Mouse (Mus musculus) intestine, embryonic 14.5 days (tissue): Measurements from ENCODE around the gene Pdss2. TPM values are rescaled to one million over a fixed set of nuclear protein-coding genes. Genes with fewer than 3 reads are reported as not detected.

Experiments used
- ATAC-seq: fragments of 200-750 bp; cut with Nextera tagmentation; replicated peaks from 2 replicates; pipeline ENCODE4 v1.8.0; 2017; ENCODE audit warnings: low read depth, moderate number of reproducible peaks, moderate TSS enrichment, moderate library complexity; ENCODE audit not compliant: low FRiP score, low TSS enrichment
- DNase-seq: peaks from one replicate; pipeline ENCODE4 v3.0.0-alpha.2; 2018; ENCODE audit warnings: low spot score
- H3K27ac ChIP-seq: fragments of 300-500 bp; sonication (generic); 2 replicates; pipeline ENCODE4 v1.5.1; 2014; ENCODE audit warnings: low read depth, mild to moderate bottlenecking, control low read depth
- H3K27me3 ChIP-seq: fragments of 300-500 bp; sonication (generic); replicated peaks from 2 replicates; pipeline ENCODE4 v1.6.1; 2014; ENCODE audit warnings: low read length, control low read depth; ENCODE audit not compliant: control insufficient read depth, insufficient read depth
- H3K36me3 ChIP-seq: fragments of 300-500 bp; sonication (generic); 2 replicates; pipeline ENCODE4 v1.6.1; 2014; ENCODE audit warnings: low read length, control low read depth; ENCODE audit not compliant: control insufficient read depth, insufficient read depth
- H3K4me1 ChIP-seq: fragments of 300-500 bp; sonication (generic); replicated peaks from 2 replicates; pipeline ENCODE4 v1.6.1; 2014; ENCODE audit warnings: low read length, control low read depth, mixed read lengths; ENCODE audit not compliant: control insufficient read depth, insufficient read depth
- H3K4me2 ChIP-seq: fragments of 300-500 bp; sonication (generic); 2 replicates; pipeline ENCODE4 v1.6.1; 2014; ENCODE audit warnings: low read length
- H3K4me3 ChIP-seq: fragments of 300-500 bp; sonication (generic); 2 replicates; pipeline ENCODE4 v1.5.1; 2014; ENCODE audit warnings: low read depth, low read length, control low read depth, mixed read lengths
- H3K9ac ChIP-seq: fragments of 300-500 bp; sonication (generic); 2 replicates; pipeline ENCODE4 v1.6.1; 2014; ENCODE audit warnings: mild to moderate bottlenecking, low read length
- H3K9me3 ChIP-seq: fragments of 300-500 bp; sonication (generic); 2 replicates; pipeline ENCODE4 v1.6.1; 2016; ENCODE audit warnings: low read length, control low read depth; ENCODE audit not compliant: control insufficient read depth
- WGBS: fragments of 180-500 bp; shearing (Covaris S2); extraction: QIAGEN DNeasy Blood & Tissue Kit; methylation state at CpG from one replicate; pipeline ENCODE4 v1.1.7; 2014; 5-methylcytosine and 5-hydroxymethylcytosine counted together
- polyA plus RNA-seq: library from polyadenylated mRNA; unstranded; fragments of >200 nt; fragmentation: Nextera tagmentation; extraction: Ambion mirVana; gene quantifications from 2 replicates; pipeline ENCODE4 v1.2.1, GENCODE M21; 2014

The Pdss2 gene
- polyA plus RNA-seq, 1 experiment from 2014 or later: 12.2 TPM

- DNase-seq (no peak), ATAC-seq (no peak)
- Histone ChIP-seq H3K4me2 (no peak overlapping the region), H3K36me3 (no peaks in the 10 kb centered on the region), H3K27me3 (no peaks in the 10 kb centered on the region), H3K4me1 (peaks cover 26% of the 10 kb centered on the region), H3K9ac (no peak overlapping the region), H3K9me3 (no peaks in the 10 kb centered on the region), H3K27ac (no peak overlapping the region), H3K4me3 (no peak overlapping the region)
- WGBS: 80% methylated on average over 6 of the region's 6 CpGs
Observed at GRCm38 (mm10) chr10:43485751-43486268, 264.5 kb downstream of the Pdss2 start.

- ATAC-seq (no peak), DNase-seq (no peak)
- 75% methylated on average over 3 of the region's 3 CpGs for WGBS
- Histone ChIP-seq H3K9ac (no peak overlapping the region), H3K9me3 (no peaks in the 10 kb centered on the region), H3K27ac (no peak overlapping the region), H3K4me3 (no peak overlapping the region), H3K36me3 (no peaks in the 10 kb centered on the region), H3K4me2 (no peak overlapping the region), H3K27me3 (no peaks in the 10 kb centered on the region), H3K4me1 (peaks cover 20% of the 10 kb centered on the region)
Observed at GRCm38 (mm10) chr10:43487441-43488010, 266.2 kb downstream of the Pdss2 start.

- Histone ChIP-seq H3K4me2 (no peak overlapping the region), H3K9me3 (no peaks in the 10 kb centered on the region), H3K4me1 (peaks cover 13% of the 10 kb centered on the region), H3K4me3 (no peak overlapping the region), H3K36me3 (no peaks in the 10 kb centered on the region), H3K9ac (no peak overlapping the region), H3K27ac (no peak overlapping the region), H3K27me3 (no peaks in the 10 kb centered on the region)
- ATAC-seq (no peak), DNase-seq (no peak)
- 68% methylated on average over 4 of the region's 4 CpGs for WGBS
Observed at GRCm38 (mm10) chr10:43488258-43488657, 267.0 kb downstream of the Pdss2 start.

DNA sequence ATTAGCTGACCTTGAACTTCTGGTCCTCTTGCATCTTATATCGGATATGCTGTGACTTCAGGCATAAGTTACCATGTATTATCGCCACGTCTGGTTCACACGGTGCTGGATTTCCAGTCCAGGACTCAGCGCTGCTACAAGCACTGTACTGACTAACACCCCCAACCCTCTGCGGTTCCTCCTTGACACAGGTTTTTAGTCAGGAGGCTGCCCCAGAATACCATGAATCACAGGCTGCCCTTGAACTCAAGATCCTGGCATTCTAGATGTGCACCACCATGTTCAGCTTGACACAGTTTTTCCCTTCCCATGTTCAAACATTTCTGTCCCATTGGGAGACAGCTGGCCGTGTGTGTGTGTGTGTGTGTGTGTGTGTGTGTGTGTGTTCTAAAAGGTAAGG, 267.9 kb downstream of the Pdss2 start:
- H3K36me3 ChIP-seq: peaks cover under 1% of the 10 kb centered on the region; the same call in 1 of the 2 replicates
- H3K4me2 ChIP-seq: no peak overlapping the region
- DNase-seq (no peak), ATAC-seq (no peak)
- no peaks in the 10 kb centered on the region for H3K9me3 ChIP-seq
- H3K27ac ChIP-seq: no peak overlapping the region
- no peak overlapping the region for H3K9ac ChIP-seq
- 79% methylated on average over 7 of the region's 7 CpGs for WGBS
- H3K4me1 ChIP-seq: peaks cover 8% of the 10 kb centered on the region
- no peaks in the 10 kb centered on the region for H3K27me3 ChIP-seq
- H3K4me3 ChIP-seq: no peak overlapping the region

- H3K4me1 ChIP-seq: peaks cover 8% of the 10 kb centered on the region
- H3K4me2 ChIP-seq: no peak overlapping the region
- no peak overlapping the region for H3K27ac ChIP-seq
- no peak overlapping the region for H3K4me3 ChIP-seq
- peaks cover 4% of the 10 kb centered on the region; the same call in 1 of the 2 replicates for H3K36me3 ChIP-seq
- no peak for ATAC-seq
- no peak for DNase-seq
- no peaks in the 10 kb centered on the region for H3K27me3 ChIP-seq
- H3K9me3 ChIP-seq: no peaks in the 10 kb centered on the region
- H3K9ac ChIP-seq: no peak overlapping the region
- WGBS: 24% methylated on average over 6 of the region's 6 CpGs
Observed at GRCm38 (mm10) chr10:43489550-43489949, 268.3 kb downstream of the Pdss2 start.

DNA sequence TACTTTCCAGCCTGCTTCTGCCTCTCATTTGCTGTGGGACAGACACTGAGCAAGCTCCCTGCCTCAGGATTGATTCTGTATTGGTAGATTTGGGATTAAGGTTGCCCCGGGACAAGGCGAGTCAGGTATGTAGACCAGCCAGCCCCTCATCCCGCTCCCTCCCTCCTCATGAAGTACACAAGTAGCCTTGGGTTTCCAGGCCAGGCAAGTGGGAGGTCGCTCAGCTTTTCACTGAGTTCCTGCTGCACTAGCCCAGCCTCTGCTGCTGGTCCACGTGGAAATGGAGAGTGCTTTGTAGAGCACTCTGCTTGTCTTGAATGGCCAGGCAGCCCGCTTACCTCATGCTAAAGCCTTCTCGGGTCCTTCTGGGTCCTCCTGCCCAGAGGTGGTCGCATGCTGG, 268.7 kb downstream of the Pdss2 start:
- peaks cover 8% of the 10 kb centered on the region for H3K4me1 ChIP-seq
- DNase-seq (no peak), ATAC-seq (no peak)
- no peak overlapping the region for H3K4me2 ChIP-seq
- H3K36me3 ChIP-seq: peaks cover 9% of the 10 kb centered on the region; the same call in 1 of the 2 replicates
- H3K9me3 ChIP-seq: no peaks in the 10 kb centered on the region
- no peak overlapping the region for H3K9ac ChIP-seq
- no peak overlapping the region for H3K4me3 ChIP-seq
- H3K27ac ChIP-seq: no peak overlapping the region
- no peaks in the 10 kb centered on the region for H3K27me3 ChIP-seq
- WGBS: 58% methylated on average over 8 of the region's 8 CpGs

GRCm38 (mm10) chr10:43490846-43491245, 269.6 kb downstream of the Pdss2 start:
- no peaks in the 10 kb centered on the region for H3K27me3 ChIP-seq
- ATAC-seq (0 out of 2 replicates have a peak, but pooled peaks have one; percentile 24), DNase-seq (no peak)
- H3K36me3 ChIP-seq: peaks cover 17% of the 10 kb centered on the region
- WGBS: 80% methylated on average over 5 of the region's 5 CpGs
- H3K9ac ChIP-seq: no peak overlapping the region
- H3K27ac ChIP-seq: no peak overlapping the region
- peaks cover 8% of the 10 kb centered on the region for H3K4me1 ChIP-seq
- H3K4me3 ChIP-seq: no peak overlapping the region
- H3K9me3 ChIP-seq: no peaks in the 10 kb centered on the region
- no peak overlapping the region for H3K4me2 ChIP-seq

GRCm38 (mm10) chr10:43502599-43502998, 281.3 kb downstream of the Pdss2 start:
- peaks cover 40% of the 10 kb centered on the region for H3K36me3 ChIP-seq
- no peak for ATAC-seq
- WGBS: 96% methylated on average over 4 of the region's 4 CpGs

GRCm38 (mm10) chr10:43504291-43504690, 283.0 kb downstream of the Pdss2 start:
- no peak for ATAC-seq
- H3K36me3 ChIP-seq: peaks cover 28% of the 10 kb centered on the region
- H3K4me2 ChIP-seq: no peak overlapping the region
- H3K4me3 ChIP-seq: no peak overlapping the region
- H3K4me1 ChIP-seq: no peaks in the 10 kb centered on the region
- 67% methylated on average over 1 of the region's 1 CpGs for WGBS
- no peaks in the 10 kb centered on the region for H3K27me3 ChIP-seq
- H3K9ac ChIP-seq: no peak overlapping the region
- H3K27ac ChIP-seq: no peak overlapping the region
- DNase-seq: no peak
- H3K9me3 ChIP-seq: no peaks in the 10 kb centered on the region

More at GRCm38 (mm10) chr10:43502599-43502998, 281.3 kb downstream of the Pdss2 start:
- Histone ChIP-seq H3K9me3 (no peaks in the 10 kb centered on the region), H3K9ac (no peak overlapping the region), H3K27me3 (no peaks in the 10 kb centered on the region), H3K4me3 (no peak overlapping the region), H3K4me1 (no peaks in the 10 kb centered on the region), H3K4me2 (no peak overlapping the region), H3K27ac (no peak overlapping the region)
- DNase-seq: no peak
